Mouse (Mus musculus) liver, adult 2 months (tissue): ENCODE data around the gene Fgfr2. TPM values are rescaled to one million over a fixed set of nuclear protein-coding genes. Genes with fewer than 3 reads are reported as not detected.
A peak's percentile ranks its signal among the peaks of the same experiment; 100 is the strongest.
"Not testable (repeated sequence)": the region's sequence is repeated elsewhere in the genome, so short reads cannot be mapped to it uniquely, and the experiment has no call there.

ENCODE experiments used
- DNase-seq: peaks from one replicate; pipeline ENCODE4 v3.0.0-alpha.2; 2011; ENCODE audit warnings: low read depth, low spot score; ENCODE audit errors: extremely low read depth
- H3K27ac ChIP-seq: fragments of 200-500 bp; replicated peaks from 2 replicates; pipeline ENCODE4 v1.5.1; 2012; ENCODE audit warnings: low read depth, mild to moderate bottlenecking, control low read depth, inconsistent platforms, low read length; ENCODE audit not compliant: insufficient read depth
- H3K27me3 ChIP-seq: fragments of 200-500 bp; 2 replicates; pipeline ENCODE4 v1.6.1; 2012; ENCODE audit warnings: mild to moderate bottlenecking, moderate library complexity, low read length, inconsistent platforms; ENCODE audit not compliant: control insufficient read depth, insufficient read depth
- H3K36me3 ChIP-seq: fragments of 200-500 bp; 2 replicates; pipeline ENCODE4 v1.6.1; 2012; ENCODE audit warnings: low read length, inconsistent platforms; ENCODE audit not compliant: control insufficient read depth, insufficient read depth
- H3K4me1 ChIP-seq: fragments of 200-500 bp; 2 replicates; pipeline ENCODE4 v1.6.1; 2011; ENCODE audit warnings: low read length; ENCODE audit not compliant: control insufficient read depth, insufficient read depth
- H3K4me3 ChIP-seq: fragments of 200-500 bp; 2 replicates; pipeline ENCODE4 v1.5.1; 2011; ENCODE audit warnings: low read depth, mild to moderate bottlenecking, control low read depth, low read length, moderate library complexity; ENCODE audit not compliant: insufficient read depth
- H3K79me2 ChIP-seq: fragments of 200-500 bp; 2 replicates; pipeline ENCODE4 v1.6.1; 2012; ENCODE audit warnings: inconsistent platforms, mild to moderate bottlenecking, low read length, moderate library complexity; ENCODE audit not compliant: control insufficient read depth, insufficient read depth
- H3K9ac ChIP-seq: fragments of 200-500 bp; 2 replicates; pipeline ENCODE4 v1.6.1; 2012; ENCODE audit warnings: low read depth, mild to moderate bottlenecking, control low read depth, inconsistent platforms, low read length
- CTCF ChIP-seq: fragments of 200-500 bp; IDR thresholded peaks from 2 replicates; pipeline ENCODE4 v1.5.1; 2011; ENCODE audit warnings: low read depth, low read length, control low read depth
- POLR2A ChIP-seq: fragments of 200-500 bp; IDR thresholded peaks from 2 replicates; pipeline ENCODE4 v1.6.1; 2011; ENCODE audit warnings: low read length, control low read depth; ENCODE audit not compliant: insufficient read depth; ENCODE audit errors: extremely low read depth
- WGBS: fragments of 180-500 bp; shearing (Covaris S2); methylation state at CpG from one replicate; pipeline ENCODE4 v1.1.7; 2018; 5-methylcytosine and 5-hydroxymethylcytosine counted together
- polyA plus RNA-seq: library from polyadenylated mRNA; depleted of rRNA; stranded (reverse); fragments of >200 nt; gene quantifications from 2 replicates; pipeline ENCODE4 v1.2.3, GENCODE M21; 2012
- total RNA-seq: library from RNA; depleted of rRNA; stranded (reverse); fragments of >200 nt; gene quantifications from 2 replicates; pipeline ENCODE4 v1.2.3, GENCODE M21; 2014

Gene Fgfr2
- total and polyA plus RNA-seq, 2 experiments: 16.7 to 35.2 TPM

GRCm38 (mm10) chr7:130510243-130510642 is 2612.9 kb downstream of the Fgfr2 start:
- no peak for TF ChIP-seq POLR2A
- no peak for TF ChIP-seq CTCF
- Histone ChIP-seq H3K79me2 (no peaks in the 10 kb centered on the region; the same call in 1 of the 2 replicates), H3K27ac (no peak overlapping the region), H3K4me1 (no peaks in the 10 kb centered on the region), H3K27me3 (no peaks in the 10 kb centered on the region), H3K9ac (no peak overlapping the region), H3K4me3 (no peak overlapping the region), H3K36me3 (peaks cover 42% of the 10 kb centered on the region)
- DNase-seq: no peak
- WGBS: 91% methylated on average over 5 of the region's 5 CpGs

GRCm38 (mm10) chr7:130503006-130503405 is 2620.1 kb downstream of the Fgfr2 start:
- H3K36me3 ChIP-seq: peaks cover 26% of the 10 kb centered on the region

GRCm38 (mm10) chr7:130501499-130501898 is 2621.7 kb downstream of the Fgfr2 start:
- DNase-seq: no peak
- Histone ChIP-seq H3K4me3 (no peak overlapping the region), H3K27me3 (no peaks in the 10 kb centered on the region), H3K27ac (no peak overlapping the region), H3K4me1 (no peaks in the 10 kb centered on the region; the same call in none of the 2 replicates), H3K9ac (no peak overlapping the region), H3K36me3 (peaks cover 18% of the 10 kb centered on the region; the same call in 1 of the 2 replicates), H3K79me2 (no peaks in the 10 kb centered on the region)
- no peak for TF ChIP-seq CTCF
- WGBS: 10% methylated on average over 1 of the region's 1 CpGs

More at GRCm38 (mm10) chr7:130503006-130503405, 2620.1 kb downstream of the Fgfr2 start:
- Histone ChIP-seq H3K79me2 (no peaks in the 10 kb centered on the region), H3K4me3 (no peak overlapping the region), H3K9ac (no peak overlapping the region), H3K27me3 (no peaks in the 10 kb centered on the region), H3K27ac (no peak overlapping the region), H3K4me1 (no peaks in the 10 kb centered on the region; the same call in none of the 2 replicates)
- WGBS: 56% methylated on average over 5 of the region's 5 CpGs
- peak; percentile 71 for DNase-seq
- TF ChIP-seq CTCF (no peak), POLR2A (no peak)

- H3K4me1 ChIP-seq: peaks cover 2% of the 10 kb centered on the region; the same call in 1 of the 2 replicates
- no peak overlapping the region for H3K4me3 ChIP-seq
- H3K27me3 ChIP-seq: no peaks in the 10 kb centered on the region
- H3K79me2 ChIP-seq: peaks cover 4% of the 10 kb centered on the region; the same call in 1 of the 2 replicates
- H3K9ac ChIP-seq: no peak overlapping the region
- TF ChIP-seq POLR2A (no peak), CTCF (no peak)
- no peak for DNase-seq
- H3K27ac ChIP-seq: no peak overlapping the region
- 66% methylated on average over 3 of the region's 3 CpGs for WGBS
- H3K36me3 ChIP-seq: peaks cover 2% of the 10 kb centered on the region; the same call in 1 of the 2 replicates
Observed at GRCm38 (mm10) chr7:130493346-130493745, 2629.8 kb downstream of the Fgfr2 start.

- DNase-seq: no peak
- peaks cover 2% of the 10 kb centered on the region; the same call in 1 of the 2 replicates for H3K4me1 ChIP-seq
- H3K79me2 ChIP-seq: peaks cover 4% of the 10 kb centered on the region; the same call in 1 of the 2 replicates
- peaks cover under 1% of the 10 kb centered on the region; the same call in 1 of the 2 replicates for H3K36me3 ChIP-seq
- H3K9ac ChIP-seq: no peak overlapping the region
- no peak overlapping the region for H3K4me3 ChIP-seq
- H3K27me3 ChIP-seq: no peaks in the 10 kb centered on the region
- TF ChIP-seq POLR2A: no peak
- no peak for TF ChIP-seq CTCF
- no peak overlapping the region for H3K27ac ChIP-seq
Observed at GRCm38 (mm10) chr7:130492026-130492425, 2631.1 kb downstream of the Fgfr2 start.

GRCm38 (mm10) chr7:130479003-130479402 is 2644.1 kb downstream of the Fgfr2 start:
- WGBS: 93% methylated on average over 3 of the region's 3 CpGs
- H3K27ac ChIP-seq, H3K4me3 ChIP-seq, H3K4me1 ChIP-seq, H3K9ac ChIP-seq, DNase-seq, H3K79me2 ChIP-seq, H3K27me3 ChIP-seq: not testable (repeated sequence)
- H3K36me3 ChIP-seq: peaks cover 14% of the 10 kb centered on the region
